Mouse (Mus musculus) liver, adult 2 months (tissue): ENCODE data around the gene Rpl9. TPM values are rescaled to one million over a fixed set of nuclear protein-coding genes. Genes with fewer than 3 reads are reported as not detected.

Source experiments
- DNase-seq: peaks from one replicate; pipeline ENCODE4 v3.0.0-alpha.2; 2011; ENCODE audit warnings: low read depth, low spot score; ENCODE audit errors: extremely low read depth
- H3K27ac ChIP-seq: fragments of 200-500 bp; replicated peaks from 2 replicates; pipeline ENCODE4 v1.5.1; 2012; ENCODE audit warnings: low read depth, mild to moderate bottlenecking, control low read depth, inconsistent platforms, low read length; ENCODE audit not compliant: insufficient read depth
- H3K27me3 ChIP-seq: fragments of 200-500 bp; 2 replicates; pipeline ENCODE4 v1.6.1; 2012; ENCODE audit warnings: mild to moderate bottlenecking, moderate library complexity, low read length, inconsistent platforms; ENCODE audit not compliant: control insufficient read depth, insufficient read depth
- H3K36me3 ChIP-seq: fragments of 200-500 bp; 2 replicates; pipeline ENCODE4 v1.6.1; 2012; ENCODE audit warnings: low read length, inconsistent platforms; ENCODE audit not compliant: control insufficient read depth, insufficient read depth
- H3K4me1 ChIP-seq: fragments of 200-500 bp; 2 replicates; pipeline ENCODE4 v1.6.1; 2011; ENCODE audit warnings: low read length; ENCODE audit not compliant: control insufficient read depth, insufficient read depth
- H3K4me3 ChIP-seq: fragments of 200-500 bp; 2 replicates; pipeline ENCODE4 v1.5.1; 2011; ENCODE audit warnings: low read depth, mild to moderate bottlenecking, control low read depth, low read length, moderate library complexity; ENCODE audit not compliant: insufficient read depth
- H3K79me2 ChIP-seq: fragments of 200-500 bp; 2 replicates; pipeline ENCODE4 v1.6.1; 2012; ENCODE audit warnings: inconsistent platforms, mild to moderate bottlenecking, low read length, moderate library complexity; ENCODE audit not compliant: control insufficient read depth, insufficient read depth
- H3K9ac ChIP-seq: fragments of 200-500 bp; 2 replicates; pipeline ENCODE4 v1.6.1; 2012; ENCODE audit warnings: low read depth, mild to moderate bottlenecking, control low read depth, inconsistent platforms, low read length
- CTCF ChIP-seq: fragments of 200-500 bp; IDR thresholded peaks from 2 replicates; pipeline ENCODE4 v1.5.1; 2011; ENCODE audit warnings: low read depth, low read length, control low read depth
- POLR2A ChIP-seq: fragments of 200-500 bp; IDR thresholded peaks from 2 replicates; pipeline ENCODE4 v1.6.1; 2011; ENCODE audit warnings: low read length, control low read depth; ENCODE audit not compliant: insufficient read depth; ENCODE audit errors: extremely low read depth
- WGBS: fragments of 180-500 bp; shearing (Covaris S2); methylation state at CpG from one replicate; pipeline ENCODE4 v1.1.7; 2018; 5-methylcytosine and 5-hydroxymethylcytosine counted together
- polyA plus RNA-seq: library from polyadenylated mRNA; depleted of rRNA; stranded (reverse); fragments of >200 nt; gene quantifications from 2 replicates; pipeline ENCODE4 v1.2.3, GENCODE M21; 2012
- total RNA-seq: library from RNA; depleted of rRNA; stranded (reverse); fragments of >200 nt; gene quantifications from 2 replicates; pipeline ENCODE4 v1.2.3, GENCODE M21; 2014

Rpl9 gene
- total and polyA plus RNA-seq, 2 experiments = 95.8 to 451 TPM

DNA sequence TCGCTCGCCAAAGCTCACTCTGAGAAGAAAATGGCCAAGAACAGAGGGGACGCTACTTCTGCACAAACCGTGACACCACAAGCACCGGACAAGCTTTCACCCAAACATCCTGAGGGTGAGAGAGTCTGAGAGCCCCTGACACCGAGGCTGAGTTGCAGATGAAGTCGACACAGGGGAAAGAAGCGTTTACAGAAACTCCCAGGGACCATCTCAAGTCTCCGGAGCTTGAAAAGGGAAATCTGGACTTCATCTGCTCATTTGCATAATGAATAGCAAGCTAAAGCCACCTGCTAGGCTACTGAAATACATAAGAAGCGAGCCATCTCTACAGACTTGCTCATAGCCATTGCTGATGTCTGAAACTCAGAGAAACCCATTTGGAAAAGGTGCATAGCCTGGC, 27.9 kb upstream of the Rpl9 start:
- no peak for DNase-seq
- TF ChIP-seq POLR2A (no peak), CTCF (no peak)
- Histone ChIP-seq H3K79me2 (no peaks in the 10 kb centered on the region), H3K4me3 (no peak overlapping the region), H3K27ac (no peak overlapping the region), H3K4me1 (peaks cover 5% of the 10 kb centered on the region; the same call in 1 of the 2 replicates), H3K9ac (no peak overlapping the region), H3K36me3 (peaks cover 63% of the 10 kb centered on the region), H3K27me3 (no peaks in the 10 kb centered on the region)
- 93% methylated on average over 10 of the region's 10 CpGs for WGBS

DNA sequence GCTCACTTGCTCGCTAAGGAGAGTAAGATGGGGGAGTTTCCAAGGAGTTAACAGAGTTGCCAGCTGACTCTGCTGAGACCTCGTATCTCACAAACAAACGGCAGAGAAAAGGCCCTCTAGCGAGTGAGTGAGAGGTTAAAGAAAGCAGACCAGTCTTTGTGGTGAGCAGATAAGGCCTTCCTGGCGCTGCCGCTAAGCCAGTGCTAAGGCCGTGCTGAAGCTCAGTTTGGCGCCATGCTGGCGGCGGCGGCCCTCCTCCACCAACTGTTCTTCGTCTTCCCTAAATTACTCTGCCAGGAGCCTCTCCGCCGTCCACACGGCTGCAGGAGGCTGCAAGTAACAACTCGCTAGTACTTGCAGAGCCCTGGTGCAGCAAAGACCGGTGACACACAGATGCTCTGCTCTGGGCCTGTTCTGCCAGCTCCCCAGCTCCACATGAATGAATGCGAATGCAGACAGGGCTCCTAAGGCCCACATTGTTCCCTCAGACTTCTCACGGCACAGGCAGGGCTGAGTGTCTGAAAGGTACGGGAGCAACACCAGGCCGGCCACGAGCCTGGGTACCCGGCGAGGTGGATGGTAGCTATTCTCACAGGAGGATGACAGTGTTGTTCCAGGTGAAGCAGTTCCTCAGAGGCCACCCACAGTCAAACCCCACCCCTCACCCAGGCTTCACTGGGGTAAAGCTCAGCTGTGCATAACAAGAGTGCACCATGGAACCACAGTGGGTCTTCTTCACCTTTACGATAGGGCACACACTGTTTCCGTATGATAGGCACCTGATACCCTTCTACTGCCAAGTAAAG, 24.6 kb upstream of the Rpl9 start:
- Histone ChIP-seq H3K9ac (no peak overlapping the region; the same call in 1 of the 2 replicates), H3K27me3 (no peaks in the 10 kb centered on the region), H3K4me3 (no peak overlapping the region), H3K27ac (0 out of 2 replicates have a peak overlapping the region, but pooled peaks have one; percentile 5), H3K4me1 (peaks cover 2% of the 10 kb centered on the region; the same call in 1 of the 2 replicates), H3K36me3 (peaks cover 66% of the 10 kb centered on the region), H3K79me2 (no peaks in the 10 kb centered on the region)
- no peak for DNase-seq
- no peak for TF ChIP-seq POLR2A
- no peak for TF ChIP-seq CTCF
- 75% methylated on average over 26 of the region's 26 CpGs for WGBS

DNA sequence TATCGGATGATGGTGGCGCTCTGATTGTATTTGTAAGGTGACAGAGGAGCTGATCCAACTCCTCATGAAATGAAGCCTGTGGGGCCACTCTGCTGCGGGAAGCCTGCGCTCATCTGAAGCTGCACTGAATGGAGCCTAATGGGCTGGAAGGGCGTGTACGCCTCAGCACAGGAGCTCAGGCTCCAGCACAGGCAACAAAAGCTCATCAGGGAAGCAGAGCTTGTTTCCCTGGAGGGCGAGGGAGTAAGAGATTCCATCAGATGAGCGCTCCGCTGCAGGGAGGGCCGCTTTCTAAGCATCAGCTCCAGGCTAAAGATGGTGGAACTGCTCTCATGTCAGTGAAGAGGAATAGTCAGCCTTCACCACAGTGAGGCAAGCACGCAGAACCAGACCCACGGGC, 16.7 kb upstream of the Rpl9 start:
- TF ChIP-seq POLR2A (no peak), CTCF (no peak)
- H3K79me2 ChIP-seq = no peaks in the 10 kb centered on the region
- no peak overlapping the region for H3K9ac ChIP-seq
- H3K36me3 ChIP-seq = peaks cover 45% of the 10 kb centered on the region
- H3K4me3 ChIP-seq = no peak overlapping the region
- H3K27ac ChIP-seq = no peak overlapping the region
- no peaks in the 10 kb centered on the region for H3K27me3 ChIP-seq
- WGBS = 93% methylated on average over 12 of the region's 12 CpGs
- no peaks in the 10 kb centered on the region for H3K4me1 ChIP-seq
- no peak for DNase-seq

DNA sequence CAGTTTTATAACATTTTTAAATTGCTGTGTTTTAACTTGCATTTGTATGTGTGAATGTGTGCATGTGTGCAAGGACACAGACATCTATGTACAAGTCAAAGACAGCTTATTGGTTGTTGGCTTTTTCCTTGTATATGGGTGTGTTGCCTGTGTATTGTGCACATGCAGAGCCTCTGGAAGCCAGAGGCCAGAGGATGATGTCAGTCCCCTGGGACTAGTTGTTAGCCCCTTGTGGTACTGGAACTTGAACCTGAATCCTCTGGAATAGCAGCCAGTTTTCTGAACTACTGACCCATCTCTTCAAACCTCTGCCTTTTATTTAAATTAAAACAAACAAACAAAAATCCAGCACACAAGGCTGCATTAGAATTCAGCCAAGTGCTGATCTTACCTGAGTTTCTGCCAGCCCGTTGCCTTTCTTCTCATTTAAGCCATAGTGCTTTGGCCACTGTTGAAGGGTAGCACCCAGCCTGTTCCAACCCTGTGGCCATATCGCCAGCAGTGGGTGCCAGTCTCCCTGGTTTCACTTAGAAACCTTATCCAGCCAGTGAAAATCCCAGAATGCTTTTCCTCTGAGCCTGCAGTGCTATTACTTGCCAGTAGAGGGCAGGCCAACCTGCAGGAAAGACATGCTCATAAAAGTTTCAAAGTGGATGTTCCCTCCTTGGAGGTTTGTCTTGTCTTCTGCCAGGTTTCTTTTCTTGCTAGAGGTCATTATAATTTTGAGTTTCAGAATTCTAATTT, 10.2 kb upstream of the Rpl9 start:
- Histone ChIP-seq H3K9ac (no peak overlapping the region), H3K4me1 (no peaks in the 10 kb centered on the region), H3K36me3 (peaks cover 31% of the 10 kb centered on the region), H3K79me2 (peaks cover 3% of the 10 kb centered on the region; the same call in 1 of the 2 replicates), H3K27ac (no peak overlapping the region), H3K27me3 (no peaks in the 10 kb centered on the region), H3K4me3 (no peak overlapping the region)
- DNase-seq = peak; percentile 76
- TF ChIP-seq POLR2A (no peak), CTCF (peak; percentile 82)
- 18% methylated on average over 2 of the region's 2 CpGs for WGBS

DNA sequence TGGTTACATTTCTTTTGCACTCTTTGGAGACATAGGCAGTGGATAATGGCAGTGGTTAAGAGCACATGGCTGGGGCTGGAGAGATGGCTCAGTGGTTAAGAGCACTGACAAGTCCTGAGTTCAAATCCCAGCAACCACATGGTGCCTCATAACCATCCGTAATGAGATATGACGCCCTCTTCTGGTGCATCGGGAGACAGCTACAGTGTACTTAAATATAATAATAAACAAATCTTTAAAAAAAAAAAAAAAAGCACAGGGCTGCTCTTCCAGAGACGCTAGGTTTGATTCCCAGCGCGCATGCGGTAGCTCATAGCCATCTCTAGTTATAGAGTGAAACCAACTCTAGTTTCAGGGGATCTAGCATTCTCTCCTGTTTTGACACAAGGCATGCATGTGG, 3.2 kb upstream of the Rpl9 start:
- 93% methylated on average over 7 of the region's 7 CpGs for WGBS
- TF ChIP-seq CTCF (no peak), POLR2A (no peak)
- no peak overlapping the region for H3K27ac ChIP-seq
- H3K9ac ChIP-seq = no peak overlapping the region
- DNase-seq = no peak
- H3K36me3 ChIP-seq = peaks cover 14% of the 10 kb centered on the region
- H3K27me3 ChIP-seq = no peaks in the 10 kb centered on the region
- peaks cover 4% of the 10 kb centered on the region for H3K4me1 ChIP-seq
- H3K79me2 ChIP-seq = peaks cover 7% of the 10 kb centered on the region; the same call in 1 of the 2 replicates
- no peak overlapping the region for H3K4me3 ChIP-seq
